Mouse (Mus musculus): ENCODE measurements around the gene Negr1. TPM values are rescaled to one million over a fixed set of nuclear protein-coding genes. Genes with fewer than 3 reads are reported as not detected.
A peak's percentile ranks its signal among the peaks of the same experiment; 100 is the strongest.
"Not testable (repeated sequence)": the region's sequence is repeated elsewhere in the genome, so short reads cannot be mapped to it uniquely, and the experiment has no call there.

The Negr1 gene
- total RNA-seq, 2 experiments from 2014 or later, result 127 to 141 TPM

GRCm38 (mm10) chr3:156980042-156980716, 418.6 kb downstream of the Negr1 start:
- no peak for DNase-seq (ENCODE audit: extremely low spot score in 1 of 2, low spot score in 1 of 2)

- no peak for DNase-seq (ENCODE audit: extremely low spot score in 1 of 2, low spot score in 1 of 2)
These were observed 420.5 kb downstream of the Negr1 start for GRCm38 (mm10) chr3:156982102-156982501.

- no peak for DNase-seq (ENCODE audit: extremely low spot score in 1 of 2, low spot score in 1 of 2)
These were observed 425.5 kb downstream of the Negr1 start for GRCm38 (mm10) chr3:156987113-156987512.

- DNase-seq (ENCODE audit: extremely low spot score in 1 of 2, low spot score in 1 of 2), result no peak
These were observed 430.6 kb downstream of the Negr1 start for GRCm38 (mm10) chr3:156992171-156992570.

- DNase-seq (ENCODE audit: extremely low spot score in 1 of 2, low spot score in 1 of 2), result no peak
These were observed 431.2 kb downstream of the Negr1 start for GRCm38 (mm10) chr3:156992811-156993210.

- peak in 1 of 2 experiments; percentile 30 for DNase-seq (ENCODE audit: extremely low spot score in 1 of 2, low spot score in 1 of 2)
These were observed 437.7 kb downstream of the Negr1 start for GRCm38 (mm10) chr3:156999177-156999808.

- no peak for DNase-seq (ENCODE audit: extremely low spot score in 1 of 2, low spot score in 1 of 2)
These were observed 460.0 kb downstream of the Negr1 start for GRCm38 (mm10) chr3:157021632-157022031.

- DNase-seq (ENCODE audit: extremely low spot score in 1 of 2, low spot score in 1 of 2), result no peak
These were observed 463.0 kb downstream of the Negr1 start for GRCm38 (mm10) chr3:157024580-157024979.

GRCm38 (mm10) chr3:157031513-157032142, 470.0 kb downstream of the Negr1 start:
- no peak for DNase-seq (ENCODE audit: extremely low spot score in 1 of 2, low spot score in 1 of 2)

GRCm38 (mm10) chr3:157036016-157036415, 474.4 kb downstream of the Negr1 start:
- no peak for DNase-seq (ENCODE audit: extremely low spot score in 1 of 2, low spot score in 1 of 2)

- DNase-seq (ENCODE audit: extremely low spot score in 1 of 2, low spot score in 1 of 2), result no peak
These were observed 475.0 kb downstream of the Negr1 start for GRCm38 (mm10) chr3:157036568-157036967.

GRCm38 (mm10) chr3:157040619-157041018, 479.0 kb downstream of the Negr1 start:
- no peak for DNase-seq (ENCODE audit: extremely low spot score in 1 of 2, low spot score in 1 of 2)

GRCm38 (mm10) chr3:157044565-157044964, 483.0 kb downstream of the Negr1 start:
- DNase-seq (ENCODE audit: extremely low spot score in 1 of 2, low spot score in 1 of 2), result no peak

- DNase-seq (ENCODE audit: extremely low spot score in 1 of 2, low spot score in 1 of 2), result not testable (repeated sequence)
These were observed 502.8 kb downstream of the Negr1 start for GRCm38 (mm10) chr3:157064438-157064837.

GRCm38 (mm10) chr3:157066331-157066730, 504.7 kb downstream of the Negr1 start:
- DNase-seq (ENCODE audit: extremely low spot score in 1 of 2, low spot score in 1 of 2), result no peak

GRCm38 (mm10) chr3:157079250-157079965, 517.8 kb downstream of the Negr1 start:
- DNase-seq (ENCODE audit: extremely low spot score in 1 of 2, low spot score in 1 of 2), result no peak

GRCm38 (mm10) chr3:157079966-157080306, 518.3 kb downstream of the Negr1 start:
- no peak for DNase-seq (ENCODE audit: extremely low spot score in 1 of 2, low spot score in 1 of 2)

GRCm38 (mm10) chr3:157080585-157080984, 519.0 kb downstream of the Negr1 start:
- no peak for DNase-seq (ENCODE audit: extremely low spot score in 1 of 2, low spot score in 1 of 2)

- DNase-seq (ENCODE audit: extremely low spot score in 1 of 2, low spot score in 1 of 2), result no peak
These were observed 521.5 kb downstream of the Negr1 start for GRCm38 (mm10) chr3:157082808-157083784.

- DNase-seq (ENCODE audit: extremely low spot score in 1 of 2, low spot score in 1 of 2), result no peak
These were observed 523.6 kb downstream of the Negr1 start for GRCm38 (mm10) chr3:157085180-157085579.
